Mouse (Mus musculus) thymus, postnatal 25 days (tissue): Measurements from ENCODE around the gene Stk11.

Experiments
- DNase-seq: peaks from one replicate; pipeline ENCODE4 v3.0.0; 2022

Stk11 gene

DNA sequence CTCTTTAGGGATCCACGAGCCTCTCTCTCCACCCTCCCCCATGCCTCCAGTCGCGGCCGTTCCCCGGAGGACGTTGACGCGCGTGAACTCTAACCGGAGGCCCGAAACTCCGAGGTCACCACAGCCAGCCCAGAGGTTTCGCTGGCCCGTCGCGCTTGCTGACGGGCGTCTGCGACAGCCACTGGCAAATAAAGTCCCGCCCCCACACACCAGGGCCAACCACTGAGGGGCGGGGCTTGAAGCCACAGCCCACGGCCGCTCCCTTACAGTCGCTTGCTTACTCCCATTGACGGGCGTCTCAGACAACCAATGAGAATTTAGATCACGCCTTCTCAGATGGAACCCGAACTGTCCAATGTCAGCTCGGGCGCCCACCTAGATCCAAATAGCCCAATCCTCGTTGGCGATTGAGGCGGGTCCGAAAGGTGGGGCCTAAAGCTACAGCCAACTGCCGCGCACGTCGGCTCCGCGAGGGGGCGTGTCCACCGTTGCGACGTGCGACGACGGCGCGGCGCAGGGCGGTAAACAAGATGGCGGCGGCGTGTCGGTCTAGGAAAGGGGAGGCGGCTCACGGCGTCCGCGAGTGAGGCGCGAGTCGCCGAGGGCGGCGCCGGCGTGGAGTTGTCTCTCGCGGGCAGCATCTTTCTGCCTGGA, at the start of gene Stk11:
TSS of gene Stk11 (plus strand) at position 514 of the 654 bp plus-strand sequence.
- DNase-seq: peak; percentile 98

DNA sequence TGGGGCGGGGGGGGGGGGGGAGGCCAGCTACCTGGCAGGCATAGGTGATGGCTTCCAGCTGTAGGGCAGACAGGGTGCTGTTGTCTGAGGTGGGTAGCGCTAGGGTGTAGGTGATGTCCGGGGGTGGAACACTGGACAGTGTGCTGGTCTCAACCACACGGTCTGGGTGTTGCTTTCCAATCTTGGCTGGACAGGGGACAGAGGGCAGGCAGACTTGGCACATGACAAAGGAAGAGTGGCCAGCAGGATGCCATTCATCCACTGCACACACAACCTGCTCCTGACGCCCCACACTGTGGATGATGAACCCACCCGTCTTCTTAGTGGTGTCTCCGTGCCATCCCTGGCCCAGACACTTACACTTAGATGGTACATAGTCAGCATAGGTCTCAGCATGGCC, 46.4 kb upstream of the Stk11 start:
- no peak for DNase-seq

DNA sequence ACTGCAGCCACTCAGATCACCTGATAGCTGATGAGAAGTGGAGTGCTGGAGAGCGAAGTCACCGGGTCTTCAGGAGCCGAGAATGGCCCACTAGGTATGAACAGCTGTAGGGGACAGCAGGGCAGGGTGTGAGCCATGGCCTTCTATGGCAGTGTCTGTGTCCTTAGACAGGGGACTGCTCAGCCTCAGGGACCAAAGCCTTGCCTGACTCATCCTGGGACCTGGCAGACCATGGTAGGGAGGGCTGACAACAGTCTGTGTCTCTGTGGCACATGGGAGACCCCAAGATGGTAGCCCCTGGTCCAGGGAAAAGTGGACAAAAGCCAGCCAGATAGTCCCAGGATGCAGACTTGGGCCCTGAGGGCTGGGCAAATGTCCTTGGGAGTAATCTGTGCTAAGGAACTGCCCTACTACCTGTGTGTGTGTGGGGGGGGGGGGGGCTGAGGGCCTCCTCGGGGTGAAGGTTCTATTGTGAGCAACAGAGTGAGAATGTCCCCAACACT, 45.6 kb upstream of the Stk11 start:
- no peak for DNase-seq

- no peak for DNase-seq
Observed at GRCm38 (mm10) chr10:80070837-80071515, 44.6 kb upstream of the Stk11 start.

DNA sequence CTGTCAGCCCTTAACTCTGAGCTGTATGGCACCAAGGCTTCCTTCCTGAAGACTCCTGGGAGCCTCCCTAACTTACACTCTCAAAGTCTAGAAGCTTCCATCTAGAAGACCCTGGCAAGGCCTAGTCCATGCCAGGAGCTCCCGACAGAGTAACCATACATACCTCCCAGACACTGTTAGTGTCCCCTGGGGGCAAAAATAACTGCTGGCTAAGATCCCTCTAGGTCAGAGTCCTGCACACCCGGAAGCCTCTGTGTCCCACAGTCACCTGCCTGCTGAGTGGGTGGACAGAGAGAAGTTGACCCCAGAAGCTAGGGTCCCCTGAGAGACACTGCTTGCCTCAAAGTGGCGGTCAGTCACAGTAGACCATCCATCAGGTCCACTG, 44.1 kb upstream of the Stk11 start:
- DNase-seq: no peak

DNA sequence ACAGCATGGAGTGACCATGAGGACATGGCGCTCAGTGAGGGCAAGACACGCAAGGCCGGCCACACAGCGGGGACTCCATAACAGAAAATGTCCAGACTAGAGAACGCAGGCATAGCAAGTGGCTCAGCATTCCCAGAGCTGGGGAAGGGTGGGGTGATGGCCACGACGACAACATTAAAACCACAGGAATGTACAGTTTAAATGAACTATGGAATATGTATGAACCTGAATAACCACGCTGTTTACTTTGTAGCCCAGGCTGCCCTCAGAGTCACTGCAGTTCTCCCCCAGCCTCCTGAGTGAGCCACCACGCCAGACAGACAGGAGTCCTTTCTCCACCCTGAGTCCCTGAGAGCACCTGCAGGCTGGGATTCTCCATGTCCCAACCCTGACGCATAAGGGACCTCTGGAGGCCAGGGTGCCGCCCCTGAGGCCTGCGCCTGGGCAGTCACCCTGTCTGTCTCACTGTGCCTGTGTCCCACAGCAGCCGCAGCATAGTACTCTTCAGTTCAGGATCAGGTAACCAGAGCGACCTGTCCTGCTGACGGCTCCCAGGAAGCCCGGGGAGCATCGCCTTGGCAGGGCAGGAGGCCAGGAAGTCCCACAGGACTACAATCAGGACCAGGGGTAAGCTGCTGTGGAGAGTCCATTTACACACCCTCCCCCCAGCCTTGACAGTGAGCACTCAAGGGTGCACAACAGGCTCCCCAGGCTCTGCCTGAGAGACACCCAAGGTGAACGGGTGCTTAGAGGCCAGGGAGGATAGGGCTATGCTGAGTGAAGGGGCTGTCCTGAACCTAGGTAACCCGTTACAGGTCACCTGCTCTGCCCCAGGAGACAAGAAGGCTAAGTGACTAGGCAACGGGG, 42.7 kb upstream of the Stk11 start:
- no peak for DNase-seq

GRCm38 (mm10) chr10:80074813-80075601, 40.6 kb upstream of the Stk11 start:
- peak; percentile 79 for DNase-seq

- no peak for DNase-seq
Observed at GRCm38 (mm10) chr10:80075924-80076323, 39.7 kb upstream of the Stk11 start.

GRCm38 (mm10) chr10:80076386-80076785, 39.2 kb upstream of the Stk11 start:
- DNase-seq: no peak

DNA sequence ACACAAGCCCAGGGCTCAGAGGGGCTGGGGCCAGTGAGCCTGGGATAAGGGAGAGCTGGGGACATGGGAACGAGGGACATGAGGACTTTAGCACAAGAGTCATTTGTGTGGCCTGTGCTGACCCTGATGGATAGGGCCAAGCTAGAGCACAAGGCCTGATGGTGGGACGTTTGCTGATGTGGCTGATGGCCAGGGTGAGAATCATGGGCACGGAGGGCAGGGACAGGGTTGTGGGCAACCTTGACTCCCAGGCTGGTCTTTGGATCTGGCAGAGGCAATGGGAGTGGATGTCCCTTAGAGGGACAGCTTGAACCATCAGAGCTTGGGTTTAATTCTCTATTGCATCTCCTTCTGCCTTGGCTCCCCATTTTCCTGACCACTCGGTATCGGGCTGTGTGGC, 38.3 kb upstream of the Stk11 start:
- no peak for DNase-seq

- DNase-seq: no peak
Observed at GRCm38 (mm10) chr10:80078366-80078765, 37.2 kb upstream of the Stk11 start.

GRCm38 (mm10) chr10:80080396-80081070, 35.1 kb upstream of the Stk11 start:
- no peak for DNase-seq

DNA sequence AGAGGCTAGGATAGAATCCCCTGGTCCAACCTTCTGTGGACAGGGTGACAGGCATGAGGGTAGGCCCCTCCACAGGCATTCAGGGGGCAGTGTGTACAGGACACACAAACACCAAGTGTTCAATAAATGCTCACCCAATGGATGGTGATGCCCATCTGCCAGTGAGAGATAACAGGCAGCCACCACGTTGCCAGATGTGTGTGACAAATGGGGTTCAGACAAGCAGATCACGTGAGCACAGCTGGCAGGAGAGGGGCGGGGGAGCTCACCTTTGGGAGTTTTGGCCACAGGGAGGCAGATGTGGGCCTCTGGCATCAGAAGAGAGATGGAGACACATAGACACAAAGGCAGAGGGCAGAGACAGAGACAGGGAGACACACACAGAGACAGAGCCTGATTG, 34.5 kb upstream of the Stk11 start:
- no peak for DNase-seq

DNA sequence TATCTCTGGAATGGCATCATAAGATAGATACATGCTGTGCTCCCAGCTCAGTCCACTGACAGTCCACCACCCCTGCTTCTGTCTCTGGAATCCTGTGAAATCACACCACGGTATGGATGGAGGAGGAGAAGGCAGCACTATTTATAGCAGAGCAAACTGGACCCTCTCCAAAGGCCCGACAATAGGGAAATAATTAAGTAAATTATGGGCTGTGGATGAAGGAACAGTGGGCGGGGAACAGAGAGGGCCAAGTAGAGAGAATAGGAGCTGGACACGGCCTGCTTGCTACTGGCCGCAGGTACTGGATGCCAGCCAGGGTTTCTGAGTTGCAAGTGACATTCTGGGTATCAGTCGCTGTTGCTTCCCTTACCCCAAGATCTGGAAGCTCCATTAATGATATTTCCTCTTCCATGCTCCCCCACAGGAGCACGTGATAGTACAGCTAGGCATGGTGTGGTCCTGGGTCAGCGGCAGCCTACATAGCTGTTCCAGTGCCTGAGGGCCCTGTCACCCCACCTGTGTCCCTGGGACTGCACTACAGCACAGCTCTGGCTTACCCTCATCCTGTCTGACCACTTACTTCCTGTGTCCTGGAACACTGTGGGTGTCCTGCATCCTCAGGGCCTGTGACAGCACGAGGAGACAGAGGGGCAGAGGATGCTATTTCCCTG, 30.7 kb upstream of the Stk11 start:
- no peak for DNase-seq

DNA sequence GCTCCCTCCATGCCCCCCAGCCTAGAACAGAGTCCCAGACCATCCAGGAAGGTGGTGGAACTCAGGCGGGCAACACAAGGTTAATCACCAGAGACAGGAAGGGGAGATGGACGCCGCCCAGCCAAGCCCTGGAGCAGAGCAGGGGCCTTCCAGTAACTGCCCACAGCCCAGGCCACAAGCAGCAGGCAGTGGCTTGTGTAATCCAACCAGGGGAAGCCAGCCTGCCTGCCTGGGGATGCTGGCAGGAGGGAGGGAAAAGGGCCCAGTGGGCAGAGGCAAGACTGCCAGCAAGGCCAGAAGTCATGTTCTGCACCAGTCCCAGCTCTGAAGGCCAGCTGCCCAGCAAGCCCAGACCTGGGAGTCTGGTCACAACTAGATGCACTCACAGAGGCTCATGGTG, 28.8 kb upstream of the Stk11 start:
- DNase-seq: no peak

DNA sequence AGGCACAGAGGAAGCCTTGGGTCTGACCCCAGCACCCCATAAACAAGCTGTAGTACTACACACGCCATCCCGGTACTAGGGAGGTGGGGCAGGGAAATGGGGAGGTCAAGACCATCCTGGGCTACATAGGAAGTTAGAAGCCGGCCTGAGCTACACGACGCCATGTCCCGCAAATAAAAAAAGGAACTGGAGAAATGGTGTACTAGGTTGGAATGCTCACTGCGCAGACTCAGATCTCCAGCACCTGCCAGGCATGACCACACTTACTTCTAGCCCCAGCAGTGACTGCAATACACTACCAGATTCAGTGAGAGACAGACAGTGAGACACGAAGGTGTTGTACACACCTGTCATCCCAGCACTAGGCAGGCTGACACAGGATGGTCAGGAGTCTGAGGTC, 28.1 kb upstream of the Stk11 start:
- no peak for DNase-seq

GRCm38 (mm10) chr10:80089146-80089545, 26.5 kb upstream of the Stk11 start:
- no peak for DNase-seq

- no peak for DNase-seq
Observed at GRCm38 (mm10) chr10:80091527-80091926, 24.1 kb upstream of the Stk11 start.

GRCm38 (mm10) chr10:80092690-80093089, 22.9 kb upstream of the Stk11 start:
- no peak for DNase-seq

DNA sequence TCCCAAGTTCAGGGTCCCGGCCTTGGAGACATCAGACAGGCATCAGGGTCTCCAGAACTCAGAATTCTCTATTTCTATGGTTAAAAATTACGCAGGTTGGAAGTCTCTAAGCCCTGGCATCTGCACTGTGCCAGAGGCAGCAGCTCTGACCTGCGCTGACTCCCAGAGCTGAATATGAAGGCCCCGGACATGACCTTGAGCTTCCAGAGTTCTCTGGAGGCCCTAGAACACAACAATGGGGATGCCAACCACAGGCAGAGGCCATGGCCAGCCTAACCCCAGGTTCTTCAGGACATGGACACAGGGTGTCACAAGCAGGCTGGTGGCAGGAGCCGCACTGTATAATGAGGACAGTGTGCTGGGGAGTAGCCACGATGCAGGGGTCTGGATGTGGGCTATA, 21.5 kb upstream of the Stk11 start:
- no peak for DNase-seq

DNA sequence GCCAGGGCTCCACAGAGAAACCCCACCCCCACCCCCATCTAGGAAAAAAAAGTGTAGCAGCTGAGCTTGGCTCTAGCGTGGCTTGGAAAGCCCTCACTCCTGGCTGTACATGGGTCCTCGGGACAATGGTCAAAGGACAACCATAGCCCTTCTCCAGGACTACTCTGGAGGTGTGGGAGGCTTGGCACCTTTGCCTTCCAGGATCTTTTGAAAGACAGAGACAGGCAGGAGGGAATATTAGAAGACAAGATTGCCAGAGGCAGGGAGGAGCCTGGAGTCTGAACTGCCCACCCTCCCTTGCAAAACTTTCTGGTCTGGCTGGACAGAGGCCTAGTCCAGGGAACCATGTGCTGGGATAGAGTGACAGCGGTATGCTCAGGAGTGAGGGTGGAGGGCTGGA, 20.9 kb upstream of the Stk11 start:
- no peak for DNase-seq

- no peak for DNase-seq
Observed at GRCm38 (mm10) chr10:80095547-80095946, 20.1 kb upstream of the Stk11 start.
